Mouse (Mus musculus) Muller cell, postnatal 12 days (primary cell): ENCODE measurements at regions not wholly inside any gene's neighbourhood (a gene's known extent, or its start where the extent isn't known, plus 50 kb on each side); places are given as distances from the start of the nearest gene placed in this dataset.

ENCODE experiments used
- DNase-seq: peaks from one replicate; pipeline ENCODE4 v3.0.0-alpha.2; 2015; ENCODE audit errors: inconsistent ontology term

- peak; percentile 46 for DNase-seq
Observed at GRCm38 (mm10) chr17:77711130-77711529, 488.9 kb upstream of the Crim1 start.

GRCm38 (mm10) chr17:77712189-77712588 is 487.9 kb upstream of the Crim1 start:
- no peak for DNase-seq

DNA sequence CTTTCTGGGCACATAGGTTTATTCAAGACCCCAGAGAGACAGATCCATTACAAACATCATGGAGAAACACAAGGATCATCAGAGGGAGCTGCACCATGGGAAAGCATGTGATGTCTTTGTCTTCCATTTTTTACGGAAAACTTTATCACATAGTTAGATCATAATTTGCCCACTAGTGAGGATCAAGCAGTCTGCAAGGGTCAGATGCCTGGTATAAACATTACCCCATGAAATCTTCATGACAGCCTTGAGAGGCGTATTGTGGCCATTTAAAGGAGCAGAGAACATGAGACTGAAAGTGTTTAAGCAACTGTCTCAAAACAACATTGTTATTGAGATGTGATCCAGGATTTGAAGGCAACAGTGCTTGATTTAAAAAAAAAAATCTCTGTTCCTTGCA is 481.6 kb upstream of the Crim1 start:
- DNase-seq, result no peak

GRCm38 (mm10) chr17:77734413-77735024 is 465.5 kb upstream of the Crim1 start:
- no peak for DNase-seq
